Mouse (Mus musculus) G1E (cell line): Measurements from ENCODE around the gene Prkca. TPM values are rescaled to one million over a fixed set of nuclear protein-coding genes. Genes with fewer than 3 reads are reported as not detected.

Source experiments
- ATAC-seq: 2 replicates; pipeline ENCODE4 v1.8.0; 2016; ENCODE audit warnings: mild to moderate bottlenecking; ENCODE audit not compliant: insufficient number of reproducible peaks, poor library complexity, low FRiP score, severe bottlenecking; ENCODE audit errors: extremely low read depth
- DNase-seq: peaks from one replicate; pipeline ENCODE4 v3.0.0; 2012; ENCODE audit warnings: low spot score
- H3K27me3 ChIP-seq: 2 replicates; pipeline ENCODE4 v1.6.1; 2012; ENCODE audit warnings: mild to moderate bottlenecking, low read length, inconsistent platforms; ENCODE audit not compliant: insufficient read depth
- H3K36me3 ChIP-seq: replicated peaks from 2 replicates; pipeline ENCODE3; 2012; ENCODE audit warnings: mild to moderate bottlenecking, inconsistent platforms
- H3K4me1 ChIP-seq: 2 replicates; pipeline ENCODE4 v1.6.1; 2012; ENCODE audit warnings: low read depth, low read length, inconsistent platforms, mixed read lengths; ENCODE audit not compliant: insufficient read depth
- H3K4me3 ChIP-seq: 2 replicates; pipeline ENCODE4 v1.5.1; 2012; ENCODE audit warnings: low read depth, mild to moderate bottlenecking, inconsistent platforms, low read length, moderate library complexity, mixed read lengths
- H3K9me3 ChIP-seq: replicated peaks from 2 replicates; pipeline ENCODE4 v1.6.1; 2012; ENCODE audit warnings: inconsistent platforms
- CTCF ChIP-seq: IDR thresholded peaks from 2 replicates; pipeline ENCODE4 v1.5.1; 2012; ENCODE audit warnings: low read depth, low read length, inconsistent platforms, mixed read lengths
- GATA1 ChIP-seq: IDR thresholded peaks from 2 replicates; pipeline ENCODE4 v1.6.1; 2012; ENCODE audit warnings: borderline replicate concordance, low read length, inconsistent platforms, mixed read lengths
- GATA2 ChIP-seq: IDR thresholded peaks from 2 replicates; pipeline ENCODE4 v1.6.1; 2012; ENCODE audit warnings: low read depth, low read length, inconsistent platforms, borderline replicate concordance
- POLR2AphosphoS5 ChIP-seq: IDR thresholded peaks from 2 replicates; pipeline ENCODE4 v1.6.1; 2012; ENCODE audit warnings: low read depth, low read length, inconsistent platforms; ENCODE audit not compliant: insufficient replicate concordance
- TAL1 ChIP-seq: conservative IDR thresholded peaks from 2 replicates; pipeline ENCODE4 v1.6.1; 2012; ENCODE audit warnings: low read depth, low read length, inconsistent platforms, mixed read lengths
- polyA plus RNA-seq: library from polyadenylated mRNA; stranded (reverse); fragments of >175 nt; gene quantifications from 2 replicates; pipeline ENCODE4 v1.2.3, GENCODE M21; 2012
- total RNA-seq, 2 experiments: library from RNA; stranded (forward) in 1 of 2; stranded (reverse) in 1 of 2; fragments of 200-1000 nt in 1 of 2; fragments of >200 nt in 1 of 2; fragmentation: Nextera tagmentation in 1 of 2; gene quantifications; 2 replicates each; pipeline ENCODE4 v1.2.3; 2014 to 2017

Gene Prkca
- total and polyA plus RNA-seq, 3 experiments, result 0.11 TPM; not detected in 2

- ATAC-seq (no peak), DNase-seq (no peak)
Measured at GRCm38 (mm10) chr11:108279748-108280373, 63.9 kb downstream of the Prkca start.

GRCm38 (mm10) chr11:108277096-108277495 lies 66.6 kb downstream of the Prkca start:
- H3K27me3 ChIP-seq, result peaks cover 3% of the 10 kb centered on the region; the same call in 1 of the 2 replicates
- TF ChIP-seq GATA2, result no peak
- no peak for TF ChIP-seq CTCF
- no peak for TF ChIP-seq GATA1
- TF ChIP-seq POLR2AphosphoS5, result no peak
- TF ChIP-seq TAL1, result no peak
- peaks cover 18% of the 10 kb centered on the region for H3K9me3 ChIP-seq
- no peaks in the 10 kb centered on the region for H3K36me3 ChIP-seq
- H3K4me3 ChIP-seq, result no peak overlapping the region
- ATAC-seq (no peak; the same call in 1 of the 2 replicates), DNase-seq (no peak)
- no peaks in the 10 kb centered on the region for H3K4me1 ChIP-seq

More at GRCm38 (mm10) chr11:108279748-108280373, 63.9 kb downstream of the Prkca start:
- Histone ChIP-seq H3K4me1 (no peaks in the 10 kb centered on the region), H3K4me3 (no peak overlapping the region), H3K27me3 (no peaks in the 10 kb centered on the region), H3K9me3 (peaks cover 23% of the 10 kb centered on the region), H3K36me3 (no peaks in the 10 kb centered on the region)
- TF ChIP-seq GATA1, result no peak
- no peak for TF ChIP-seq TAL1
- no peak for TF ChIP-seq CTCF
- no peak for TF ChIP-seq POLR2AphosphoS5
- no peak for TF ChIP-seq GATA2

- no peak for DNase-seq
- peaks cover 24% of the 10 kb centered on the region for H3K9me3 ChIP-seq
- ATAC-seq, result no peak
- H3K4me3 ChIP-seq, result no peak overlapping the region
- no peaks in the 10 kb centered on the region for H3K36me3 ChIP-seq
- peaks cover 2% of the 10 kb centered on the region; the same call in 1 of the 2 replicates for H3K4me1 ChIP-seq
- TF ChIP-seq CTCF, result no peak
- no peak for TF ChIP-seq GATA2
- no peak for TF ChIP-seq TAL1
- no peak for TF ChIP-seq POLR2AphosphoS5
- TF ChIP-seq GATA1, result no peak
- H3K27me3 ChIP-seq, result peaks cover 3% of the 10 kb centered on the region; the same call in 1 of the 2 replicates
Measured at GRCm38 (mm10) chr11:108276148-108276547, 67.6 kb downstream of the Prkca start.

GRCm38 (mm10) chr11:108274046-108274445 lies 69.7 kb downstream of the Prkca start:
- Histone ChIP-seq H3K36me3 (no peaks in the 10 kb centered on the region), H3K27me3 (peaks cover 3% of the 10 kb centered on the region; the same call in 1 of the 2 replicates), H3K4me3 (no peak overlapping the region), H3K4me1 (peaks cover 4% of the 10 kb centered on the region; the same call in 1 of the 2 replicates), H3K9me3 (peaks cover 23% of the 10 kb centered on the region)
- DNase-seq (no peak), ATAC-seq (no peak)
- no peak for TF ChIP-seq GATA2
- TF ChIP-seq POLR2AphosphoS5, result no peak
- TF ChIP-seq CTCF, result no peak
- no peak for TF ChIP-seq TAL1
- TF ChIP-seq GATA1, result no peak

- no peak for TF ChIP-seq TAL1
- no peak for TF ChIP-seq CTCF
- no peak for DNase-seq
- no peak for ATAC-seq
- Histone ChIP-seq H3K9me3 (peaks cover 28% of the 10 kb centered on the region), H3K4me3 (no peak overlapping the region), H3K27me3 (peaks cover 6% of the 10 kb centered on the region; the same call in 1 of the 2 replicates), H3K36me3 (no peaks in the 10 kb centered on the region), H3K4me1 (peaks cover 4% of the 10 kb centered on the region; the same call in 1 of the 2 replicates)
Measured at GRCm38 (mm10) chr11:108273415-108273965, 70.2 kb downstream of the Prkca start.

GRCm38 (mm10) chr11:108272601-108273414 lies 70.9 kb downstream of the Prkca start:
- H3K4me3 ChIP-seq, result no peak overlapping the region
- no peak for ATAC-seq
- H3K36me3 ChIP-seq, result no peaks in the 10 kb centered on the region
- peaks cover 32% of the 10 kb centered on the region for H3K9me3 ChIP-seq
- TF ChIP-seq TAL1, result no peak
- no peak for TF ChIP-seq POLR2AphosphoS5
- TF ChIP-seq CTCF, result no peak
- no peak for TF ChIP-seq GATA2
- TF ChIP-seq GATA1, result no peak
- DNase-seq, result no peak
- H3K4me1 ChIP-seq, result peaks cover 4% of the 10 kb centered on the region; the same call in 1 of the 2 replicates
- peaks cover 8% of the 10 kb centered on the region; the same call in 1 of the 2 replicates for H3K27me3 ChIP-seq
